Mouse (Mus musculus): ENCODE measurements around the gene Myh10.

DNA sequence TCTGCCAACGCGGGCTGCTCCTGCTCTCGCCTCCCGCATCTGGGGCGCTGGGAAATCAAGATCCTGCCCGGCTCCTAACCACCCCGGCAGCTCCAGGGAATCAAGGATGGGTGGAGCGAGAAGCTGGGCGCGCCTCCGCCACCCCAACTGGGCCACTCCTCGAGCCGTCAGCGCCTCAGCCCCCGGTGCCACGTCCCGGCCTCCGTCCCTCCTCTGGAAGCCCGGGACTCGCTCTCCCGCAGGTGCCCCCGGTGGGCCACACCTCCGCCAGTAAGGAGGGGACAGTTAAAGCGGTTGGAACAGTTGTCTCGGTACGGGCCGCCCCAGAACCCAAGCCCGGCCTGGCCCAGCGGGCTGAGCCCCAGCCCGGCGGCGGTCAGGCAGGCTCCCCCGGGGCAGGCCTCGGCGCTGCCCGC is 161.1 kb downstream of the Myh10 start:
- no peak for TF ChIP-seq POLR2A (IDR thresholded peaks at IDR 0.05; ENCODE audit: low read depth, low read length)
- TF ChIP-seq CTCF (conservative IDR thresholded peaks at IDR 0.05; ENCODE audit: insufficient read depth, insufficient read length, low read depth, low read length) = no peak
